Mouse (Mus musculus): ENCODE measurements at regions not wholly inside any gene's neighbourhood (a gene's known extent, or its start where the extent isn't known, plus 50 kb on each side); places are given as distances from the start of the nearest gene placed in this dataset.
A peak's percentile ranks its signal among the peaks of the same experiment; 100 is the strongest.

DNA sequence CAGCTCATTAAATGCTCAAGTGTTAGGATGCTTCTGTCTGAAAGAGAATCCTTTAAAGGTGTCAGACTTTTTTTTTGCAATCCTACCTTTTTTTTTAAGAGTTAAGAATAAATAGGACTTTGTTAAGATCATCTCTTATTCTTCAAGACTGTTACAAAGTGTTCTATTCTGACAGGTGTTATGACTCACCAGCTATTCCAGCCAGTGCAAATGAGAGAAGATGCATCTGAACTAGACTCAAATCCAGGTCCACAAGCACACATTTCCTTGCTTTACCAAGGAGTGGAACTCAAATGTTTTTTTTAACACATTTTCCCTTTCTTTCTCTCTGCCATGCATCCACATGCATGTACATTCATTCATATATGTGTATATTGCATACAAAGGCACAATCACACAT is 98.4 kb upstream of the Atp10a start:
- no peak for DNase-seq (ENCODE audit: extremely low read depth, insufficient read length, low spot score)

DNA sequence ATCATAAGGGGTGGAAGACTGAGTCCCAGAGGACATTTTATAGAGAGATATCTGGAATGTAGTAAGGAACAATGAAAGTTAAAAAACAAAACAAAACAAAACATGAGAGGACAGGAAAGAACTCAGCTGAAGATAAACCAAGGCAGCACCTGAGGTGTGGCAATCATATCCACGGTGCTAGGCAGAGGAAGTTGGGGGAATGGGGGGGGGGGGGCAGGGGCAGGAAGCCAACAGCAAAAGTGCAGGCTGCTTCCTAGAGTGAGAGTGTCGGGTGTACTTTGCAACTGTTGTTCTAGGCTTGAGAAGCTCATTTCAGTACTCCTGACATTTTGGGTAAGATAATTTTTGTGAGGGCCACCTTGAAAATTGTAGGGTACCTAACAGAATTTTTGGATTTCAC is 87.2 kb upstream of the Atp10a start:
- no peak for DNase-seq (ENCODE audit: extremely low read depth, insufficient read length, low spot score)

DNA sequence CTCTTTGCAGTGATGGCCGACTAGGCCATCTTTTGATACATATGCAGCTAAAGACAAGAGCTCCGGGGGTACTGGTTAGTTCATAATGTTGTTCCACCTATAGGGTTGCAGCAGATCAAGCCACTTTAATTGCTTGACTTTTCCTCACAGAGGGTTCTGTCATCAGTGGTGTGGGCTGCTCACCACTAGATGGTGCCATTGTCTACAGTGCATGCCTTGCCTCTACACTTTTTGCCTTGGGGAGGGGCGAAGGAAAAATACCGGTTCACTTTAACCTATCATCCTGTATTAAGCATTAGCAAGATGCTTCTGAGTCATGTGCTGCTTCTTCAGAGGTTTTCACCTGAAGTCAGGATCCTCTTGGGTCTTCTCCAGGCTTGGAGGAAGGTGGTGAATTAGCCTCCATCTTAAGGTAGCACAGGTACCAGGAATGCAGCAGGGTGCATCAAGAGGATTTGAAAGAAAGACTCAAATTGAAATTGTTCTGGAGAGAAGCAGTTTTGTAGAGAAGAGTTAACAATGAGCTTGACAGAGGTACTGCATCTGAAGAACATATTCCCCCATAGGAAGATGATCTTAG is 71.6 kb upstream of the Atp10a start:
- DNase-seq (ENCODE audit: extremely low read depth, insufficient read length, low spot score) = peak; percentile 19

DNA sequence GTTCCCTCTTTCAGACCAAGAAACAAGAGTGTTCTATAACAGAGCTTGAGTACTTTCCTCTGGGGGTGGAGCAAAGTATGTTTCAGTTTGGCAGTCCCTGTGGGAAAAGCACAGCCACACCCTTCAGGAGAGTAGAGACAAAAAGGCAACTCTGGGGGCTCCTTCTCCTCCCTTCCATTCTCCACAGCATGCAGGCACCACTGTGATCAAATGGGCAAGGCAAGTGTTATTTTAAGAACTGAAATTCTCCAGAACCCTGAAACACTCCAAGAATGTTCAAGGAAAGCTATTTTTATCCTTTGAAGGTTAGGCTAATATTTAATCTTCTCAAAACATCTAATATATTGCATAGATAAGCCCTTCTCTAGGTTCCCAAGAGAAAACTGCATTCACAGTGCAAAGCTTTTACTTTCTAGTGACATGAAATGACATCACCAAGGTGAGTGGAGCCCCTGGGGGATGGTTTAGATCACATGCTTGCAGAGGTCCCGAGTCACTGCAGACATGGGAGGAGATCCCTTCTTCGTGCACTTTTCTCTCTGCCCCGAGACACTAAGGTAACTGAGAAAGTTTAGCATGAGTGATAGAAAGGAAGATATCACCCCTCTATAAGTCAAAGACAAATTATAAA is 70.2 kb upstream of the Atp10a start:
- DNase-seq (ENCODE audit: extremely low read depth, insufficient read length, low spot score) = peak; percentile 7

DNA sequence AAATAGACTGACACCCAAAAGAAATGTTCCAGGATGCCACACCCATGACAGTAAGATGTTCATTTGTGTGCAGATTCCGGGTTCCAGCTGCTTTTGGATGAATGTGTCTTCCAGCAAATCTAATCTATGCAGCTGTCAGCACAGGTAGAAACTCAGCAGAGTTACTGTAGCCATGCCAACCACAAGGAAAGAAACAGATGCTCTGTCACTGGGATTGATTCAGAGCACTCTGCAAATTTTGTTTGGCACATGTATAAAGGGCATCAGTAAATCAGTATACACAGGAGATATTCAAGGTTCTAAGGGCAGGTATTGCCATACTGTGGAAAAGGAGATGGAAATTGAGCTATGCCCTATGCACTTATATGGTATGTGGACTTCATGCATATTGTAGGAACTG is 60.0 kb upstream of the Atp10a start:
- no peak for DNase-seq (ENCODE audit: extremely low read depth, insufficient read length, low spot score)

All from 3134 (cell line).